Mouse (Mus musculus) spleen, adult 2 months (tissue): Measurements from ENCODE around the gene Dip2b.

Experiments used
- CTCF ChIP-seq: fragments of 200-500 bp; IDR thresholded peaks from 2 replicates; pipeline ENCODE4 v1.5.1; 2011; ENCODE audit warnings: mild to moderate bottlenecking, inconsistent platforms; ENCODE audit not compliant: insufficient read depth, insufficient read length, insufficient replicate concordance; ENCODE audit errors: extremely low read depth
- POLR2A ChIP-seq: fragments of 200-500 bp; IDR thresholded peaks from 2 replicates; pipeline ENCODE4 v1.6.1; 2011; ENCODE audit warnings: low read depth, low read length, inconsistent platforms

- TF ChIP-seq POLR2A (no peak), CTCF (no peak)
These were observed 3.0 kb downstream of the Dip2b start for GRCm38 (mm10) chr15:100041267-100042047.
